Mouse (Mus musculus) urinary bladder, postnatal 36 days (tissue): ENCODE results near the gene Gm10282.

ENCODE experiments used
- DNase-seq, 2 experiments: peaks; one replicate each; pipeline ENCODE4 v3.0.0; 2022; ENCODE audit warnings: low spot score in 2 of 2, mixed read lengths in 1 of 2

Gene Gm10282

DNA sequence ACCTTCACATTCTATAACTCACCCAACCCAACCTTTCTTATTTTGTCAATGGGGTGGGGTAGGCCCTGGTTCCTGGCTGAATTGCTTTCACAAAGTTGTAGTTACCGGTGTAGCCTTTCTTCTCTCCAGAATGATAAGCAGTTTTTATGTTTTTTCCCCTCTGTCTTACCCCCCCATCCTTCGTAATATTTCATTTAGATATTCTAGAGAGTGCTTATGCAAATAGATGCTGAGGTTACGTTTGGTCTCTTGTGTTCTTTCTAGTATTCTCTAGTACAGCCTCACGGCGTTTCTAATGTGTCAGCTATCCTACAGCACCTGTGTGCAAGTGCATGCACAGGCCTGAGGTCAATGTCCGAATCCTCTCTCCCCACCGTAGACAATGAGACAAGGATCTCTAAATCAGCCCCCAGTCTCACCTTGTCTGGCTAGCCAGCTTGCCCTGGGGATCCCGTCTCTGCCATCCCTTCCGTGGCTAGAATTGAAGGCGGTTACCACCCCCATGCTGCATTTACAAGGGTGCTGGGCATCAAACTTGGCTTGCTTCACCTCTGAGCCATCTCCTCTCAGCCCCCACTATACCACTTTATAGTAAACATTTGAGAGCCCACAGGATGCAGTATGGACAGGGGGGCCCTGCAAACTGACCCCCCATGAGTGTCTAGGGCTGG, 19.1 kb upstream of the Gm10282 start:
- no peak for DNase-seq

DNA sequence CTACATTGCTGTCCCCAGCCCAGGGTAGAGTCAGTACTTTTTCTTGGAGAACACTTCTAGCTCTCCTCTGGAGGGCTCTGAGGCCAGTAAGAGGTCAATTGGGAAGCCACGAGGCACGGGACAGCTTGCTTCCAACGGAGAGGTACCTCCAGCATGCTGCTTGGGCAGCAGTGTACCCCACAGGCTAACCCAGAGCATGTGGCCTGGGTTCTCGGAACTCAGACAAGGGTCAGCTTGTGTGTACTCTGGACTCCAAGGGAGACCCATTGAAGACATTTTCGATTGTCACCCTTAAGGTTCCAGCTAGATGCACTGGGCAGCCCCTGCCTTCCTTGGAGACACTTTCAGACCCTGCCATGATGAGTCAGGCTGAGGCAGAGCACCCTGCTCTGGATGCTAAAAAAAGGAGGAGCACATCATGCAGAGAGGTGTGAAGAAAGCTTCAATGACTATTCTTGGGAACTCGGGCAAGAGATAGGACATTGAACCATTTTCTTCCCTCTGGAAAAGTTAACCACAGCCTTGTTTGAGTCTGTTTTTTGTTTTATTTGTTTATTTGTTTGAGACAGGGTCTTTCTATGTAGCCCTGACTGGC, 18.2 kb upstream of the Gm10282 start:
- DNase-seq, result no peak

DNA sequence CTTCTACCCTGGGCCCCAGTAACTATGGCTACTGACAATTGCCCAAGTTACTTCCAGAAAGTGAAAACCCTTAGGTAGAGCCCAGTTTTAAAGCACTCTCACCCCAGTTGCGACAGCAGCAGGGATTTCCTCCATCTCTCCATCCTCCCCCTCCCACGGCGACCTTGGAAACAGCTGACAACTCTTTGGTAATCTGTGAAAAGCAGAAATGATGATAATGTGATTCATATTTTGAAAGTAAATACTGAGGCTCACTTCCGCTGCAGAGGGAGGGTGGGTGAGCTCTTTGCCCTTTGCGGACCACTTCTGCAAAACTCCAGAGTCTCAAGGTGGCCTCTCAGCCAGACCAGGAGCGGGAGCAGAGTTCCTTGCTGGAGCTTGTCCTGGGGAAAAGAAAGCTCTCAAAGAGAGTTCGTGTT, 17.4 kb upstream of the Gm10282 start:
- peak; percentile 48 to 68 for DNase-seq

DNA sequence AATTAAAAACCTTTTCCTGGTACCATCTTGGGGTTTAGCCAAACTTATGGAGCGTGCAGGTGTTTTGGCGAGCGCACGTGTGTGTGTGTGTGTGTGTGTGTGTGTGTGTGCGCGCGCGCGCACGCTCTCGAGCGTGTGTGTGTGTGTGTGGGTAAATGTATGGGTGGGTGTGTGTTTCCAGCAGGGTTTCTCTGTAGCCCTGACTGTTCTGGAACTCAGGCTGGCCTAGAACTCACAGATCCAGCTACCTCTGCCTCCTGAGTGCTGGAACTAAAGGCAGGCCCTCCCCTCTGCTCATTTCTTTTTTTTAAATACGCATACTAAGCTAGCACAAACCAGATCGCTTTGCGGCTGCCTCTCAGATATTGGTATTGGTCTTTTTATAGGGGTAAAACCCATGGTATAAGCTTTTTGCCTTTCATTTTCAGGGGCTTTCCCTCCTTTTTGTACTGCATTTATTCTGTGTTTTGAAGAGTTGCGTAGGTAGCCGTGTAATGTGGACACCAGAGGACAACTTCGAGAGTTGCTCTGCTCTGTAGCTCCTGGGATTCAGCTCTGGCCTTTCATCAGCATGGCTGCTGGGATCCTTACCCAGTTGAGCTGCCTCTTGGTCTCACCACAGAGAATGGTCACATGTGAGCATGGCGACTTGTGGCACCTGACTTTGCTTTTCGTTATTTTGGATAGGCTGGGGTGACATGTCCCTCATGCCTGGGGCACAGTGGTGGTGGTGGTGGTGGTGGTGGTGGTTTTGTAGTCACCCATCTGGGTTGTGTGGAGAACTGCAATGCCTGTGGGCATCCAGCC, 16.8 kb upstream of the Gm10282 start:
- no peak for DNase-seq

DNA sequence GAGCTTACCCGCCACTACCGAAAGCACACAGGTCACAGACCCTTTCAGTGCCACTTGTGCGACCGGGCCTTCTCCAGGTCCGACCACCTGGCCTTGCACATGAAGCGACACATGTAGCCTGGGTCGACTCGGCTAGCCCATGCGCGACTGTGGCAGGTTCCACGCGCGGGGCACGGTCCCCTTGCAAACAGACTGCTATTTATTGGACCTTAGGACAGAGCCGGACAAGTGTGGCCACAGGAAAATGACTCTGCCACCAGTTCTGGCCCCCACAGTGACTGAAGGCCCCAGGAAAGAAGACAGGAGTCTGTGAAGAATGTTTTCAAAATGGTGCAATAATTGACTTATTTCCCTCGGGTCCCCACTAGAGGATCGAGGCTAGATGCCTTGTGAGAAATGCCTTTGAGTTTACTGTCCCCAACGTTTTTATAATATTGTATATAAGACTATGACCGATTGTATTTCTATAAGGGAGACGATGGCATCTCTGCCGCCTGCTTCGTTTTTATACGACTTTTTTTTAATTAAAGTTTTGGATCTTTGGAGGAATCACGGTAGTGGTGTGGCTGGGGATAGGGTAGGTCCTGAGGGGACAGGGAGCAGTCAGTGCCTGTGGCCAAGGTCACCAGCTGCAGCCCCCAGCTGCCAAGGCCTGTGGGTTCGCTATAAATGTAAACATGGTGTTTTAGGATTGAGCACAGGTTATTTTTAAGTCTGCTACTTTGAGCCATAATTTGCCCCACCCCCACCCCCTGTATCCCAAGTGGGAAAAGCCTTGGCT, 15.9 kb upstream of the Gm10282 start:
- no peak for DNase-seq

DNA sequence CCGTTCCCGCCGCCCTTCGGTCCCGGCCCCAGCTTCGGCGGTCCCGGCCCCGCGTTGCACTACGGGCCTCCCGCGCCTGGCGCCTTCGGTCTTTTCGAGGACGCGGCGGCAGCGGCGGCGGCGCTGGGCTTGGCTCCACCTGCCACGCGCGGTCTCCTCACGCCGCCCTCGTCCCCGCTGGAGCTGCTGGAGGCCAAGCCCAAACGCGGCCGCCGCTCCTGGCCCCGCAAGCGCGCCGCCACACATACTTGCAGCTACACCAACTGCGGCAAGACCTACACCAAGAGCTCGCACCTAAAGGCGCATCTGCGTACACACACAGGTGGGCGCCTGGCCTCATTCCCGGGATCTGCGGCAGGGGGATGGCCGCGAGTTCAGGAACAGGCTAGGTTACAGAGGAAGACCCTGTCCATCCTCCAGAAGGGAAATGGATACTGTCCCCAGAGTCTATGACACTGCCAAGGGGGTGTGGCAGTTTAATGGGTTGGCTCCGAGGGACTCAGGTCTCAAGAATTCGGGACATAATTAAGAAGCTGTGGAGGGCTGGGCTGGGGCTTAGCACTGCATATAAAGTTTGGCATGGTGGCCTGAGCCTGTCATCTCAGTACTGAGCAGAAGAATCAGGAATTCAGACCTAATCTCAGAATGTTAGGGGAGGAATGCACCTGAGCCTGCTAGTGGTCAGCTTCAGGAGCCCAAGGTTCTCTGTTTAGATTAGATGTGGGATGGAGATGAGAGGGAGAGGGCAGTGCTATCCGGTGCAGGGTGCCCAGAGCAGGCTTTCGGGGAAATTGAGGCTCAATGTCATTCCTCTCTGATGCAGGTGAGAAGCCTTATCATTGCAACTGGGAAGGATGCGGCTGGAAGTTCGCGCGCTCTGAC, 15.1 kb upstream of the Gm10282 start:
- DNase-seq, result no peak

DNA sequence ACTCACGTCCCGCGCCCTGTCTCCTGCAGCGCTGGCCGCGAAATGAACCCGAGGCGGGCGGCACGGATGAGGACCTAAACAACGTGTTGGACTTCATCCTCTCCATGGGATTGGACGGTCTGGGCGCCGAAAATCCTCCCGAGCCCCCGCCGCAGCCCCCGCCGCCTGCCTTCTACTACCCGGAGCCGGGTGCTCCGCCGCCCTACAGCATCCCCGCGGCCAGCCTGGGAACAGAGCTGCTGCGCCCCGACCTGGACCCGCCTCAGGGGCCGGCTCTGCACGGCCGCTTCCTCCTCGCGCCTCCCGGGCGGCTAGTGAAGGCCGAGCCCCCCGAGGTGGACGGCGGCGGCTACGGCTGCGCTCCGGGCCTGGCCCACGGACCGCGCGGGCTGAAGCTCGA, 14.3 kb upstream of the Gm10282 start:
- DNase-seq, result peak in 1 of 2 experiments; percentile 22

DNA sequence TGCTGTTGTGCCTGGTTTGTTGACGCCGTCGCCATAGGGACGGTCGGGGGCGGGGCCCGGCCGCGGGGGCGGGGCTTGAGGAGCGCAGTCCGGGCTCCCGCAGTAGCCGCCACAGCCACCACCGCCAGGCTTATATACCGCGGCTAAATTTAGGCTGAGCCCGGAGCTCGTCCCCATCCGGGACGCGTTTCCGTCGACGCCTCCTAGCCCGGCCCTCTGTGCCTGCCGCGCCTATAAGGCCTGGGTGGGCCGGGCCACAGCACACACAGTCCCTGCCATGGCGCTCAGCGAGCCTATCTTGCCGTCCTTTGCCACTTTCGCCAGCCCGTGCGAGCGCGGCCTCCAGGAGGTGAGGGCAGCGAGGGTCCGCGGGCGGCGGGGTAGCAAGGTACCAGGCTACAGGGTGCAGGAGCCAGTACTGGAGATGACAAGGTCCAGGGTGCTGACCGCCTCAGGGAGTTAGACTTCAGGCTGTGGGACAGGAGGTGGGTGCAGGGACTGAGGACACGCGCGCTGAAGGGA, 13.8 kb upstream of the Gm10282 start, which contains the start of gene Klf2:
TSS of gene Klf2 (plus strand) at position 233 of the 522 bp plus-strand sequence.
- peak; percentile 94 to 98 for DNase-seq

DNA sequence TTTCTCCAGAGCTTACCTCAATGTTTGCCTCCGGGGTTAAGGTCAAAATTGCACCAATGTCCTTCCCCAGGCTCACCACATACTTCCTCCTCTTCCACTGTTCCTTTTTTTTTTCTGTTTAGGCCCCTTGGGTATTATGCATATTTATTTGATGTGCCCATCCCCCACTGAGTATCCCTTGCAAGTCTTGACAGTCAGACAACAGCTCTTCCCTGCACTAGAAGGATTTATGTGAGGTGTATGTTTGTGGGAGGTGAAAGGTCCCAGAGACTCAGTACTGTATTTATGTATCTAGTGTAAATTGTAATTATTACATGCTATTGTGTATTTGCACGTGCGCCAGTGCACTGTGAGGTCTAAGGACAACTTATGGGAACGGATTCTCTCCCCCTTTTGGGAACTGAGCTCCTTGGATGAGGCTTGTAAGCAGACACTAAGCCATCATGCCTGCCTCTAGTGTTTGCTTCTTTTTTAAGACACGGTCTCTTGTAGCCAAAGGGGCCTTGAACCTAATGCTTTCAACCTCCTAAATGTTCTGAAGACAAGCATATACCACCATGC, 12.8 kb upstream of the Gm10282 start:
- DNase-seq, result no peak

DNA sequence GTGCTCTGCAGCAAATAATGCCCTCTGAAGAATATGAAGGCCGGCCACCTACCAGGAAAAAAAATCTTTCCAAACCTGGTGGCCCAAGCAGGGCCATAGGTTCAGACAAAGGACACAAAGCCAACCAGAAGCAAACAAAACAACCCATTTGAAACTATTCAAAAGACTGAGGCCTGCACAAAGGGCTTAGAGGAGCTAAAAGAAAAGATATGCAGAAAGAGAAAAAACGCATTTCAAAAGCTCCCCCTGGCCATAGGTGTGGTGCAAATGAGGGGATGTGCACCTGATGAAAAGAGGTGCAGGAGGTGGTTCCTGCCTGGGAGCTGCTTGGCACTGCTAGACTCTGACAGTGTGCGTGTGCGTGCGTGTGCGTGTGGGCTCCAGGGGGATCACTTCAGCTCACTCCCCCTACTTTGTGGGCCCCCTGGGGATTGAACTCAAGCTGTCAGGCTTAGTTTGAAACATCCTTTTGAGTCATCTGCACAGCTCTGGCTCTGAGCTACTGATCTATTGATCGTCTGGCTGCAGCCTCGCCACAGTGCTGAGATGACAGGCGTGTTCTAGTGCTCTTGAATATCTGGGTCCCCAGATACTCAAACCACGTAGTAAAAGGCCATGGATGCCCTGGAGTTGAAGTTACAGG, 11.1 kb upstream of the Gm10282 start:
- DNase-seq, result no peak

DNA sequence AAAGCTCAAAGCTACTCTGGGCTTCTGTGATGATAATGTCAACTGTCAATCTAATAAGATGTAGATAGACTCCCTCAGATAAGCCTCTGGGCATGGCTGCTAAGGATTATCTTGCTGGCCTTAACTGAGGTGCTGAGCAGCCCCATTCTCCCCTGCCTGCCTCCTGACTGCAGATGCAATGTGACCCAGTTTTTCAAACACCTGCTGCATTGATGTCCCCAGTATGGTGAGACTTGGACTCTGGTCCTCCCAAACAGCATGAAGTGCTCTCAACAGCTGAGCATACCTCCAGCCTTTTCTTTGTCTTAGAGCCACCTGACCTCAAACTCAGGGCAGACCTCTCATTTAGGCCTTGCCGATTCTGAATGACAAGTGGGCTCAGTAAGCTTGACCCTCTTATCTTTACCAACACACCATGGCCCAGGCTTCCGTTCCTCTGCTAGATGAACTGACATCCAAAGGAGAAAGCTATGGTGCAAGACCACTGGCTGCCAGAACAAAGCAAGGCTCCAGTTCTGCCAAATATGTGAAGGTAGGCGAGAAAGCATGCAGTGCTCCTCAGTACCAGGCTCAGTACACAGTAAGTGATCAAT, 8.0 kb upstream of the Gm10282 start:
- DNase-seq, result no peak

DNA sequence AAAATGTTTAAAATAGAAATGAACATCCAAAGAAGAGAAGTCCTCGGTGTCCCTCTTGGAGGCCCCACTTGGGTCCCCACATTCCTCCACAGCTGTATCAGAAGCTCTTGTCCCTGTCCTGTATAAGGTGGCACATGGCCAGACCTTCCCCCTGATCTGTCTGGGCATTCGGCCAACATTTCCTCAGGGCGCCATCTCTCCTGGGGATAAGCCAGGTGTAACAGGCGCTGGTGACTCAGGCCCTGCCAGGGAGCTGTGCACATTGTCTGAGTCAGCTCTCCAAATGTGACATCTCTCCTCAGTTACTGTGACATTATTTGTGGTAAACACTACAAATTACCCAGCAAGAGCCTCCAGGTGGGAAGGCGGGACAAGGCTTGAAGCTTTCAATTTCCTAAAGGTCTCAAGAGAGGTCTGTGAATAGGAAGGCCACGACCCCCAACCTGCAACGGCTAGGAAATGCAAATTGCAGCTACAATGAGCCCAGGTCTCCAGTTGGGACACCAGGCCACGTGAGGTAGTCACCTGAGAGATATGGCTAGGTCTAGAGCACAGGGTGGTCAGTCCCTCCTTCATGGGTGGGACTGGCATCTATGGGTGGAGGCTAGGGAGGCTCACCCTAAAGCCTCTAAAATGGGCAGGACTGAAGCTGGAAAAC, 5.9 kb upstream of the Gm10282 start:
- DNase-seq, result peak; percentile 28 to 57

DNA sequence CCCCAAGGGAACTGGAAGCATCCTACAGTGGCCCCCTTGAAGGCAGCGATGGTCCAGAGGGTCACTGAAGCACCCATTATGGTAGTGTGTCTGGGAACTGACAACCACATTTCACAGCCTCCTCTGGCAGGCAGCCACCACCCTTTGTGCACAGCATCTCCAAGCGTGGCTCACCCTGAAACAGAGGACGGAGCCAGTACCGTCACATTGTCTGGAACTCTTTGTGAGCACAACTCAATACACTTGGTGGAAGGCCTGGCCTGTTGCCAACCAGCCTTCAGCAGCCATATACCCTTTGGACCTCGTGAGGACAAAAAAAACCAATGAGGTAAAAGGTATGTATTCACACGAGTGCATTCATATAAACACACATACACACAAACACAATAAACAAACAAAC, 3.2 kb upstream of the Gm10282 start:
- peak in 1 of 2 experiments; percentile 38 for DNase-seq

DNA sequence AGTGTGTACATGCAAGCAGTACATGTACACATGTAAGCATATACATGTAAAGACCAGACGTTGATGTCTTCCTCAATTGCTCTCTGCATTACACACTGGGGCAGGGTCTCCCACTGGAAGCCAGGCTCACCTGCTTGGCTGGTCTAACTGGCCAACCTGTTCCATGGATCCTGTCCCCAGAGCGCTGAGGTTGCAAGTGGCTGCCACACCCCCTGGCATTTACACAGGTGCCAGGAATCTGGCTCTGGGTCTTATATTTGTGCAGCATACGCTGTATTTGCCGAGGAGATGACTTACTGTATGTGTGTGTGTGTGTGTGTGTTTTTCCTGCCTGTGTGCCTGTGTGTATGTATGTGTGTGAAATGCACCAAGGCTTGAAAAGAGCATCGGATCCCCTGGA, 1.9 kb upstream of the Gm10282 start:
- DNase-seq, result no peak

DNA sequence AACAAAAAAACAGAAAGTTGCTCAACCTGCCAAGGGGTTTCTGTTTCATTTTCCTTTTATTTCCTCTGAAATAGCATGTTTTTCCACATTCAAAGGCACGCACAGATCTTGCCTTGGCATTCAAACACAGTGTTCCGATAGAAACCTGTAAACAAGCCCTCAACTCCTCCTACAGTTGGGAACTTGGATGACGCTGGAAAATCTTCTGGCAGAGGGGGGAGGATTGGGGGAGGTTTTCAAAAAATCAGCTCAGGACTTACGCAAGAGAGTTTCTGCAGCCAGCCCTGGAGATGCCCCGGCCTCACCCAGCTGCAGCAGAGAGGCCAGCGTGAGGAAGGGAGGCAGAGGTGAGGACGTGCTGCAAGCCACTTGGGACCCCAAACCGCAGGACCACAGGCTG, 1.4 kb downstream of the Gm10282 start:
- DNase-seq, result peak; percentile 55 to 82

DNA sequence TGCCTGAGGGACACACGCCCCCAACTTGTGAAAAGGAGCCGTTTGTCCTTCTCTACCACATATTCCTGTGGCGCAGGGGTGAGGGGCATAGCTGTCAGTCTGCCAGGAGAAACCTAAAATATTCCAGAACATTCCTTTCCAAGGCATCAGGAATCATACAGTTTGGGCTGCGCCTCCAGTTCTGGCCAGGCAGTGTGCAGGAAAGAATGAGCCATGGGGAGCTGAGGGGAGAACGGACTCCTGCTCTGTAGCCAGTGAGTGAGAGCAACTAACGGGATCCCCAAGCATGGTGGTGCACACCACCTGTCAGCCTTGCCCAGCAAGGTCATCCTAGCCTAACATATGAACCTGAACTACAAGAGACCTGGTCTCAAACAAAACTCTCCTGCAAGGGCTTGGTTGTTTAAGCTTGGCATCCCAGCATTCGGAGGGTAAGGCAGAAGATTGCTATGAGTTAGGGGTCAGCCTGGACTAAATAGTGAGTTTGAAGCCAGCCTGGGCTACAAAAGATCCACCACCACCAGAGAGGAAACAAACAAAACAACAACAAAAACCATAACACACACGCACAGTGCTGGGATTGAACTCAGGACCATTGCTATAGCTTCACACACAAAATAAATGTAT, 2.0 kb downstream of the Gm10282 start:
- no peak for DNase-seq

DNA sequence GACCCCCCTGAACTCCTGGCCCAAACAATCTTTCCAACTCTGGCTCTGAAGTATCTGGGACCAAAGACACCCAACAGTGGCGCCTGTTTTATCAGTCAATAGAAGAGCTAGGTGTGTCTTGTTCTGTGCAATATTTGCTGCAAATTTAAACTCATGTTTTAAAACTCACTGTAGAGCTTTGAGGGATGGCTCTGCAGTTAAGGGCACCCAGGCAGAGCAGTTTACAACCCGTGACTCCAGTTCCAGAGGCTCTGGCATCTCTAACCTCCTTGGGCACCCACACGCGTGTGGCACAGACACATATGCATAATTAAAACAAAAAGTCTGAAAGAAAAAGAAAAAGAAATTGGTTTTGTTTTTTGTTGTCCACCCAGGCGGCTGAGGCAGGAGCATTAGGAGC, 3.6 kb downstream of the Gm10282 start:
- no peak for DNase-seq

DNA sequence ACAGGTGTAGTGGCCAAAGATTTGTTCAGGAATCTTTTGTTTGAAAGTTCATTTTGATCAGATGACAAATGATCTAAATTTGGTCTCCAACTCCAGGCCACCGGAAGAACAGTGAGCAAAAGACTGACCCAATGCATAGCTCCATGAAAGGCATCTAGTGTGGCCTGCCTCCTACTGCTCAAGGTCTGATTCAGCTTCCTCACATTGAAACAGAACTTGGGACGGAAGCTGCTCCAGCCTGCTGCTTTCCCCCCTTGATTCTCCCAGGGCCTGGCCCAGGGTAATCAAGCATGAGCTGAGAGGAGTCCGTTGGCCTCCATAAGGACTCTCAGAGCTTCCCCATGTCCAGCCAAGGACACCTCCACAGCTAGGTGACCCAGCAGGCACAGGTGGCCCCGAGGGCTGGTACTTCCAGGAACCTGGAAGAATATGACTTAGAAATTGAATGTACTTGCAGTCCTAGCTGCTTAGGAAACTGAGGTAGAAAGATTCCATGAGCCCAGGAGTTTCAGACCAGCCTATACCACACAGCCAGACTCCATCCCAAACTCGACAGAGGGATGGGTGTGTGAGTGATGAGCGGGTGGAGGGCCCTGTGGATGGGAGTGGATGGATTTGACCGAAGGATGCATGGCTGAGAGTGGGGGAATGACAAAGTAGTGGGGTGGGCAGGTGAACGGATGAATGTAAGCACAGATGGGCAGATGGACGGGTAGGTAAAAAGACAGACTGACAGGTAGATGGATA, 4.2 kb downstream of the Gm10282 start:
- no peak for DNase-seq
